Mouse (Mus musculus) T-helper 2 cell (primary cell): Measurements from ENCODE around the gene E030030I06Rik.
"Not testable (repeated sequence)": the region's sequence is repeated elsewhere in the genome, so short reads cannot be mapped to it uniquely, and the experiment has no call there.

Experiments used
- in situ Hi-C: fragments of 300-600 bp; cut with MboI, MseI; formaldehyde crosslinking; loops from one replicate; pipeline ENCODE4 v1.15.1; 2025; ENCODE audit warnings: high pct_unique_total_duplicates

The E030030I06Rik gene

GRCm38 (mm10) chr10:22149073-22149690, at the start of gene E030030I06Rik:
Gene E030030I06Rik, minus strand, starts transcription at chr10:22149270.
- in situ Hi-C loops: no loop called here

GRCm38 (mm10) chr10:22191035-22191434, 42.0 kb upstream of the E030030I06Rik start:
- in situ Hi-C loops: loop anchor here (5.0 to 25.0 kb wide), 2 partner anchors 154 to 191 kb away; no protein-coding TSS in a partner anchor

- in situ Hi-C loops: loop anchor here (25.0 kb wide), 1 partner anchor 139 kb away; no protein-coding TSS in a partner anchor
Observed at GRCm38 (mm10) chr10:22176515-22176914, 27.4 kb upstream of the E030030I06Rik start.

GRCm38 (mm10) chr10:22174190-22174487, 25.1 kb upstream of the E030030I06Rik start:
- in situ Hi-C loops: loop anchor here (5.0 kb wide), 1 partner anchor 188 kb away; the partner anchor contains the start of gene Raet1d

DNA sequence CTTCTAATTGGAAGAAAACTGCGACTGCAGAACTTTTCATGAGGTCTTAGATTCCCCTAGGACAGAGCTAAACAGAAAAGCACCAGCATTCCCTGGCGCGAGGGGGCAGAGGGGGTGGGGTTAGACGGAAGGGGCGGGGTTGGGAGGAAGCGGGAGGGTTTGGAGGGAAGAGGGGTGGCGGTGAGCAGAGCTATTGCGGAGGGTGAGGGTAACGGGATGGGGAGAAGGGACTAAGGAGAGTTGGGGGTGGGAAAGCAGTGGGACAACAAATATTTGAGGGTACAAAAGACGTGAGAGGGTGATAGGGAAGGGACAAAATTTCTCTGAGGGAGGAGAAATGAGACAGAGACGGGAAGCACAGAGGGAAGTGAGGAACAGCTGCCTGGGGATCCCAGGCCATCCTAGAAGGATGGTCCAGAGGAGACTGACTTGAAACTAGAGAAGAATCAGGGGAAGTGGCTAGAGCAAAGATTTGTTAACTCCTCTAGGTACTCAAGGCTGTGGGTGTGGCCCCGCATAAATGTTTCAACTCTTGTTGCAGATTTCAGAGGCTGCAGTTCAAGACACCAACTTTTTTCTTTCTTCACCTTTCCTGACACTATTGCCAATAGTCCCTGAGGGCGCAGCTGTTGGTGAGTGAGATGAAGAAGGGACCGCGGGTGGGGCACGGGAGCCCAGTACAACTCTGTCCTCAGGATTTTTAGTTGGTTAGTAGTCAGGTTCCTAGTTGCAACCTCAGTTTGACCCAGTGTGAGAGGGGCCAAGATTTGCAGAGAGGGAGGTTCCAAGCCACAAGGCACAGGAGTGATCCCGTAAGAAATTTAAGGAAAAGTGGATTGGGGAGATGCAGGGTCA, 24.5 kb upstream of the E030030I06Rik start:
- in situ Hi-C loops: loop anchor here (5.0 kb wide), 1 partner anchor 189 kb away; the partner anchor contains the start of gene Raet1d

GRCm38 (mm10) chr10:22172431-22173334, 23.6 kb upstream of the E030030I06Rik start:
- in situ Hi-C loops: loop anchor here (5.0 kb wide), 1 partner anchor 190 kb away; the partner anchor contains the start of gene Raet1d

DNA sequence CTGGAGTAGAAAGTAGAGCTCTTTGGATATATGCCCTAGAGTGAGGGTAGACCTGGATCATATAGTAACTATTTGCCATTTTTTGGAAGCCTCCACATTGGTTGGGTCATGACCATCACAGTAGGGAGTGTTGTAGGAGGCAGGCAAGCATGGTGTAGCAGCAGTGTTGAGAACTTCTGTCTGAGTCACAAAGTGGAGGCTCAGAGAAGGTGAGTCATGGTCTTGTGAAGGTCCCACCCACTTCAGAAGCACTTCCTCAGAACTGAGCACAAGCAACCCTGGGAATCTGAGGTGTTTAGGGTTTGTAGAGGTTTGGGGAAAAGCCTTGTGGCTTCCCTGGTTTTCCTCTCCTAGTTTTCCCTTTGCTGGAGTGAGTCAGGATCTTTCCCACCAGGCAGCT, 20.0 kb upstream of the E030030I06Rik start:
- in situ Hi-C loops: not testable (repeated sequence)

DNA sequence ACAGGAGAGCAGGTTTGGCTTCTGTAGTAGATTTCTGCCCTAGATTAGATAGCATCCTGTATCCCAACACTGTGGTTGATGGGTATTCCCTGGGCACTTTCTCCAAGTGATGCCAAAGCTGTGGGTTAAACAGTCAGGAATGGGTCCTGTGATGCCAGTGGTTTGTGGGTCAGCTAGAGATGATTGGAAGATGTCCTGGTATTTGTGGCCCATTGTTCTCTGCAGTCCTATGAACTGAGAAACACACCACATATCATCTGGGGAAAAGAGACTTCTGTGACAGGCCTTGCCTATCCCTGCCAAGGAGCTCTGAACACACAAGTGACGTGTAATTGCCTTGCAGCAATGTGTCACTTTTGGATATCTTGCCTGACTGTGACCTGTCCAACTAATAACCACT, 18.0 kb upstream of the E030030I06Rik start:
- in situ Hi-C loops: not testable (repeated sequence)

GRCm38 (mm10) chr10:22166025-22166424, 17.0 kb upstream of the E030030I06Rik start:
- in situ Hi-C loops: not testable (repeated sequence)

DNA sequence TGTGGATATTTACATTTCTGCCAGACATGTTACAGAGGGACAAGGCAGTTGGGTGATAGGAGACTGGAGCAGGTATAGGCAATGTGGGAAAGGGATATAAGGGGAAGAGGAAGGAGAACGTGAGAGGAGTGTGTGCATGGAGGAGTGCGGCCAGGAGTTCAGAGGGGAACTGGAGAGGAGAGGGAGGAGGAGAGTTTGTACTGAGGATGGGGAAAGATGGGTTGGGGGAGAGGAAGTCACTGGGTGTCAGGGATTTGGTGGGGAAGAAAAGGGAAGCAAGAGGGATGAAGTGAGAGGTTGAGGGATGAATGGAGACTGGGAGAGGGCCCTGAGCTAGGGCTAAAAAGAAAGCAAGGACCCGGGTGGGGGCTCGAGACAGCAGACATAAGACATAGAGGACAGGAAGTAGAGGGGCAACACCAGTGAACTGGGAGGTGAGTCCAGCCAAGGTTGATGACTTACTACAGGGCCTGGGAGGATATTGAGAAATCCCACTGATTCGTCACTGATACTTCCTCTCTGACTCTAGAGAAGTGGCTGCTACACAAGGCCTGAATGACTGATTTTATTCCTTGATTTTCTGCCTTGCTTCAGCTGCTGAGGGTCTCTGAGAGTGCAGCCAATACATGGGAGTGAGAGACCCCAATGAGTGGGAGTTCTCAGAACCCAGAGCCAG, 16.4 kb upstream of the E030030I06Rik start:
- in situ Hi-C loops: not testable (repeated sequence)

DNA sequence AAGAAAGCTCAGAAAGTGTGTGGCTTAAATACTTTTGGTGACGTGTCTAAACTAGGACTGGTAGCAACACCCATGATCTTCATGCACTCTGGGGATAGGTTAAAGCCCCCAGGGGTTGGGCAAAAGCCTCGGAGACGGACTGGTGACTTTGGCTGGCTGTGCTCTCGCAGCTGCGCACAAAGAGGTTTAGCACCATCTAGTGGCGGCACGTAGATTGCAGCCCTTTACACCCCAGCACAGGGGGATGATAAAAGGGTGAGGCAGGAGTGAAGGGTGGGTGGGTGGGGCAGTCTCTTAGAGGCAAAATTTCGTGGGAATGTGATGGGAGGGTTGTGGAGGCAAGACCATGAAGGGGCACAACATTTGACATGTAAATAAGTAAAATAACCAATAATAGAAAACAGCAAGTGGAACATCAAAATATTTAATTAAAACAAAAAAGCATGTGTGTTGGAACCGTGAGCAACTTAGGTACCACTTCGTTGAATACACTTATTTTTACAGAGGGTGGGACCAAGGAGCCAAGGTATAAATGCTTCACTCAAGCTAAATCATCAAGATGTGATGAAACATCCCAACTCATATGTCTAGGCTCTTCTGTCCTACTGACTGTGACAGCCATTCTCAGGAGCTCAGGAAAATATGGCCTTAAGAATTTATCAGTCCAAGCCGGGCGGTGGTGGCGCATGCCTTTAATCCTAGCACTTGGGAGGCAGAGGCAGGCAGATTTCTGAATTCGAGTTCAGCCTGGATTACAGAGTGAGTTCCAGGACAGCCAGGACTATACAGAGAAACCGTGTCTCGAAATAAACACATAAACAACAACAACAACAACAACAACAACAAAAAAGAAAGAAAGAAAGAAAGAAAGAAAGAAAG, 14.9 kb upstream of the E030030I06Rik start:
- in situ Hi-C loops: not testable (repeated sequence)

DNA sequence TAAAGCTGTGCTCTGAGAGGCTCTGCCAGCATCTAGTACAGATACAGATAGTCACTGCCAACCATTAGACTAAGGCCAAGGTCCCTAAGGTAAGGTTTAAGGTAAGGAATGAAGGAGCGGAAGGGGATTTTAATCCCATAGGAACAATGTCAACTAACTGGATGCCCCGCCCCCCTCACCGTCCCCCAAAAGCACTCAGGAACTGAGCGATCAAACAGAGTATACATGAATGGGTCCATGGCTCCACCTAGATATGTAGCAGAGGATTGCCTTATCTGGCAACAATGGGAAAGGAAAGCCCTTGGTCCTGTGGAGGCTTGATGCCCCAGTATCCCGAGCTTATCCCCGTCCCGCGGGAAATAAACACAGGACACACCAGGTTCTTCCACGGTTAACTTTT, 14.2 kb upstream of the E030030I06Rik start:
- in situ Hi-C loops: not testable (repeated sequence)

GRCm38 (mm10) chr10:22159581-22160140, 10.6 kb upstream of the E030030I06Rik start:
- in situ Hi-C loops: no loop called here

GRCm38 (mm10) chr10:22159131-22159561, 10.1 kb upstream of the E030030I06Rik start:
- in situ Hi-C loops: no loop called here

- in situ Hi-C loops: not testable (repeated sequence)
Observed at GRCm38 (mm10) chr10:22158310-22158999, 9.4 kb upstream of the E030030I06Rik start, which contains the start of the genes Raet1e and H60b. Gene Raet1e, plus strand, starts transcription at chr10:22158569. Gene H60b, plus strand, starts transcription at chr10:22158586.

DNA sequence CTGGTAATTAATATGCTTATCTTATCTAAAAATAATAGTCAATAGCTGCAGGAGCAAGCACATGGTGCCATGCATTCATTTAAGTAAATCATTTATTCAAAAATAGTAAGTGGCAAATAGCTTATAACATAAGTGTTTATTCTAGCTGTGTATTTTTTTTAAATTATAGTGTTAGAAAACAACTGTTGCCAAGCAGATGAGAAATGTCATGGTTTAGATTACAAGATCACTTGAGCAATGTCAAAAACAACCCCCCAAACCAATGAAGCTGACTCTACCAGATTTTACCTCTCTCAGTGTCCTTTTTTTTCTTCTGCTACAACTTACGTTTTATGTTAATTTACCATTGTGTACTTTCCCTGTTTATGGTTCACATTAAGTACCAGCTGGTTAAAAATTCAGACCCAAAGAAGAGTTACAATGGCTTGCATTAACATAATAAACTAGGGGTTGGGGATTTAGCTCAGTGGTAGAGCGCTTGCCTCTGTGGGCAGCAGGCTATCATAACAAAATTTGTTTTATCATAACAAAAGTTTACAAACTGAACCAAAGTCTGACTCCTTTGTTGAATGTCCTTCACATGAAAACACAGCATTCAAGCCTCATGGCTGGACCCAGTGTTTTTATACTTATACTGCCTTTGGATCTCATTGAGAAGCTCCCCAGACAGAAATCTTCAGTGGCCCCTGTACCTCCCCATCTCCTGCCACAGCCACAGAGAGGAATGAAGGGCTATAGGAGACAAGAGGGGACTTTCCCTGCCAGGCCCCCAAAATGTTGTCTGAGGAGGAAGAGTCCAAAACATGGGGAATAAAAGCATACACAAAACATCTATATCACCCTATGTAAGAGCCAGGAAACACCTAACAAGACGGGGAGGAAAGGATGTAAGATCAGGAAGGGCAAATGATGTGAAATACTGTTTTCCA, 6.1 kb upstream of the E030030I06Rik start:
- in situ Hi-C loops: no loop called here

DNA sequence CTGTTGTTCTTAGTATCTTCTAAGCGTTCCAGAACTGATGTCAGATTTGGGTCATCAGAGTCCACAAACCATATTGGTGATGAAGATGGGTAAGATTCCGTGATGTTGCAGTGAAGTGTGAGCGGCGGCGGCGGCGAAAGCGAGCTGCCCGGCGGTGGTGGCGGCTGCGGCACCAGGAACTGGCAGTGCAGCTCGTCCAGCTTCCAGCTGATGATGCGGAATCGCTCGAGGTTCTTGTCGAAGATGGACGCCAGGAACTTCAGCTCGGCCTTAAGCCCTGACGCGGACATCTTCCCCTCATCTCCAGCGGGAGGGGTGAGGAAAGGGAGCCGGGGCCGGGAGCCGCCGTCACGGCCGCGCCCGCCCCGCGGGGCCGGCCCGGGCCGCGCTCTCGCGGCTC, 5.1 kb upstream of the E030030I06Rik start:
- in situ Hi-C loops: not testable (repeated sequence)
